Mouse (Mus musculus) CH12.LX (cell line): ENCODE results near the gene Zfp282. TPM values are rescaled to one million over a fixed set of nuclear protein-coding genes. Genes with fewer than 3 reads are reported as not detected.
A peak's percentile ranks its signal among the peaks of the same experiment; 100 is the strongest.

Experiments used
- DNase-seq: peaks from one replicate; pipeline ENCODE4 v3.0.0-alpha.2; 2013; ENCODE audit errors: extremely low read depth
- H3K27ac ChIP-seq: 2 replicates; pipeline ENCODE4 v1.5.1; 2012; ENCODE audit warnings: low read depth, mild to moderate bottlenecking, control low read depth, moderate library complexity; ENCODE audit not compliant: insufficient read depth
- H3K27me3 ChIP-seq: replicated peaks from 2 replicates; pipeline ENCODE3; 2012; ENCODE audit warnings: inconsistent platforms
- H3K36me3 ChIP-seq, 2 experiments: replicated peaks in 1 of 2; 2 replicates each; pipeline versions ENCODE3 to v1.6.1; 2012; ENCODE audit warnings: inconsistent platforms in 1 of 2, low read length in 1 of 2, mild to moderate bottlenecking in 1 of 2, mixed read lengths in 1 of 2, moderate library complexity in 1 of 2; ENCODE audit not compliant: control insufficient read depth in 1 of 2, insufficient read depth in 1 of 2
- H3K4me1 ChIP-seq, 2 experiments: 2 replicates each; pipeline ENCODE4 v1.6.1; 2012; ENCODE audit warnings: inconsistent platforms in 1 of 2, moderate library complexity in 1 of 2; ENCODE audit not compliant: insufficient read depth in 2 of 2, control insufficient read depth in 1 of 2
- H3K4me2 ChIP-seq: 2 replicates; pipeline ENCODE4 v1.6.1; 2012; ENCODE audit warnings: low read depth, mild to moderate bottlenecking, control low read depth; ENCODE audit not compliant: poor library complexity, insufficient read depth, severe bottlenecking
- H3K4me3 ChIP-seq, 3 experiments: fragments of 150-350 bp in 1 of 3; sonication (generic) in 1 of 3; replicated peaks in 1 of 3; 2 replicates each; pipeline versions ENCODE3 to v1.5.1; 2011 to 2012; ENCODE audit warnings: low read depth in 2 of 3, low read length in 2 of 3, mild to moderate bottlenecking in 2 of 3, moderate library complexity in 2 of 3, control low read depth in 1 of 3, improper control_type of control experiment in 1 of 3, inconsistent platforms in 1 of 3, mixed read lengths in 1 of 3; ENCODE audit not compliant: poor library complexity in 1 of 3
- H3K79me2 ChIP-seq: replicated peaks from 2 replicates; pipeline ENCODE4 v1.6.1; 2012; ENCODE audit warnings: mild to moderate bottlenecking, moderate library complexity; ENCODE audit not compliant: control insufficient read depth, poor library complexity, insufficient read depth, severe bottlenecking; ENCODE audit errors: extremely low read depth
- H3K9ac ChIP-seq: 2 replicates; pipeline ENCODE4 v1.6.1; 2012; ENCODE audit warnings: low read depth, mild to moderate bottlenecking, control low read depth, moderate library complexity; ENCODE audit not compliant: insufficient read depth
- H3K9me3 ChIP-seq: replicated peaks from 2 replicates; pipeline ENCODE3; 2012; ENCODE audit warnings: low read length, inconsistent platforms, mixed read lengths
- CHD2 ChIP-seq: IDR thresholded peaks from 2 replicates; pipeline ENCODE4 v1.6.1; 2011; ENCODE audit warnings: low read length, improper control_type of control experiment
- CTCF ChIP-seq, 2 experiments: IDR thresholded peaks in 1 of 2; conservative IDR thresholded peaks in 1 of 2; 2 replicates each; pipeline ENCODE4 v1.5.1; 2011 to 2012; ENCODE audit warnings: low read depth in 2 of 2, low read length in 2 of 2, improper control_type of control experiment in 1 of 2, inconsistent platforms in 1 of 2, mild to moderate bottlenecking in 1 of 2, moderate library complexity in 1 of 2
- E2F4 ChIP-seq: IDR thresholded peaks from 2 replicates; pipeline ENCODE4 v1.6.1; 2011; ENCODE audit warnings: low read depth, low read length, improper control_type of control experiment; ENCODE audit not compliant: insufficient replicate concordance
- ELF1 ChIP-seq: IDR thresholded peaks from 2 replicates; pipeline ENCODE4 v1.6.1; 2014; ENCODE audit warnings: low read depth, mild to moderate bottlenecking, inconsistent platforms, low read length, improper control_type of control experiment
- EP300 ChIP-seq: IDR thresholded peaks from 2 replicates; pipeline ENCODE4 v1.6.1; 2011; ENCODE audit warnings: low read length, improper control_type of control experiment
- ETS1 ChIP-seq: conservative IDR thresholded peaks from 2 replicates; pipeline ENCODE4 v1.6.1; 2012; ENCODE audit warnings: low read depth, mild to moderate bottlenecking, inconsistent platforms, low read length, improper control_type of control experiment, moderate library complexity
- HCFC1 ChIP-seq: IDR thresholded peaks from 2 replicates; pipeline ENCODE4 v1.6.1; 2012; ENCODE audit warnings: low read depth, mild to moderate bottlenecking, inconsistent platforms, low read length, improper control_type of control experiment
- IRF4 ChIP-seq: IDR thresholded peaks from 2 replicates; pipeline ENCODE4 v1.6.1; 2014; ENCODE audit warnings: low read depth, mild to moderate bottlenecking, inconsistent platforms, low read length, improper control_type of control experiment
- JUN ChIP-seq: IDR thresholded peaks from 2 replicates; pipeline ENCODE4 v1.6.1; 2011; ENCODE audit warnings: low read depth, mild to moderate bottlenecking, low read length, improper control_type of control experiment, moderate library complexity; ENCODE audit not compliant: insufficient read depth
- KAT2A ChIP-seq: IDR thresholded peaks from 2 replicates; pipeline ENCODE4 v1.6.1; 2012; ENCODE audit warnings: low read length, improper control_type of control experiment, inconsistent platforms; ENCODE audit not compliant: insufficient replicate concordance
- MAFK ChIP-seq: IDR thresholded peaks from 2 replicates; pipeline ENCODE4 v1.6.1; 2011; ENCODE audit warnings: low read length, improper control_type of control experiment; ENCODE audit not compliant: insufficient replicate concordance
- MEF2A ChIP-seq: IDR thresholded peaks from 2 replicates; pipeline ENCODE4 v1.6.1; 2014; ENCODE audit warnings: low read depth, mild to moderate bottlenecking, inconsistent platforms, low read length, improper control_type of control experiment, borderline replicate concordance
- MXI1 ChIP-seq: IDR thresholded peaks from 2 replicates; pipeline ENCODE4 v1.6.1; 2011; ENCODE audit warnings: mild to moderate bottlenecking, low read depth, low read length, improper control_type of control experiment
- MYC ChIP-seq: IDR thresholded peaks from 2 replicates; pipeline ENCODE4 v1.6.1; 2011; ENCODE audit warnings: low read depth, mild to moderate bottlenecking, improper control_type of control experiment, low read length
- PAX5 ChIP-seq: IDR thresholded peaks from 2 replicates; pipeline ENCODE4 v1.6.1; 2012; ENCODE audit warnings: low read length, inconsistent platforms, mixed read lengths
- POLR2A ChIP-seq: IDR thresholded peaks from 2 replicates; pipeline ENCODE4 v1.6.1; 2011; ENCODE audit warnings: low read depth, mild to moderate bottlenecking, improper control_type of control experiment, low read length
- RAD21 ChIP-seq: IDR thresholded peaks from 2 replicates; pipeline ENCODE4 v1.6.1; 2011; ENCODE audit warnings: low read depth, mild to moderate bottlenecking, low read length, improper control_type of control experiment, moderate library complexity
- RCOR1 ChIP-seq: conservative IDR thresholded peaks from 2 replicates; pipeline ENCODE4 v1.6.1; 2012; ENCODE audit warnings: low read depth, mild to moderate bottlenecking, inconsistent platforms, low read length, improper control_type of control experiment
- TBP ChIP-seq: conservative IDR thresholded peaks from 2 replicates; pipeline ENCODE4 v1.6.1; 2011; ENCODE audit warnings: low read depth, low read length, improper control_type of control experiment
- TCF12 ChIP-seq: IDR thresholded peaks from 2 replicates; pipeline ENCODE4 v1.6.1; 2014; ENCODE audit warnings: low read depth, mild to moderate bottlenecking, inconsistent platforms, low read length, improper control_type of control experiment
- UBTF ChIP-seq: IDR thresholded peaks from 2 replicates; pipeline ENCODE4 v1.6.1; 2012; ENCODE audit warnings: low read depth, mild to moderate bottlenecking, inconsistent platforms, low read length, improper control_type of control experiment, moderate library complexity
- USF1 ChIP-seq: IDR thresholded peaks from 2 replicates; pipeline ENCODE4 v1.6.1; 2014; ENCODE audit warnings: low read depth, mild to moderate bottlenecking, inconsistent platforms, low read length, improper control_type of control experiment
- USF2 ChIP-seq: conservative IDR thresholded peaks from 2 replicates; pipeline ENCODE4 v1.6.1; 2011; ENCODE audit warnings: low read depth, low read length, improper control_type of control experiment
- ZC3H11A ChIP-seq: IDR thresholded peaks from 2 replicates; pipeline ENCODE4 v1.6.1; 2012; ENCODE audit warnings: low read depth, mild to moderate bottlenecking, inconsistent platforms, low read length, improper control_type of control experiment
- ZKSCAN1 ChIP-seq: IDR thresholded peaks from 2 replicates; pipeline ENCODE4 v1.6.1; 2012; ENCODE audit warnings: low read depth, inconsistent platforms, low read length, improper control_type of control experiment, borderline replicate concordance
- ZMIZ1 ChIP-seq: IDR thresholded peaks from 2 replicates; pipeline ENCODE4 v1.6.1; 2012; ENCODE audit warnings: low read depth, mild to moderate bottlenecking, inconsistent platforms, low read length, improper control_type of control experiment
- ZNF384 ChIP-seq: IDR thresholded peaks from 2 replicates; pipeline ENCODE4 v1.6.1; 2012; ENCODE audit warnings: low read depth, low read length, improper control_type of control experiment, inconsistent platforms
- dilution Hi-C: fragments of 300-500 bp; cut with MboI; formaldehyde crosslinking; loops from 2 replicates; pipeline ENCODE4 v1.14.3; 2020; ENCODE audit warnings: low sequenced_read_pairs; ENCODE audit not compliant: extremely low pct_unique_long_range_greater_than_20kb, extremely low pct_ligation_motif_present
- in situ Hi-C: fragments of 300-500 bp; cut with MboI; formaldehyde crosslinking; loops from 3 replicates; pipeline ENCODE4 v1.14.3; 2019; ENCODE audit warnings: low sequenced_read_pairs, low pct_ligation_motif_present, low pct_unique_long_range_greater_than_20kb, mixed read lengths
- polyA plus RNA-seq: library from polyadenylated mRNA; unstranded; fragments of >175 nt; gene quantifications from 2 replicates; pipeline ENCODE4 v1.2.1, GENCODE M21; 2012; ENCODE audit warnings: low read depth; ENCODE audit not compliant: insufficient read length
- total RNA-seq, 2 experiments: library from RNA; depleted of rRNA; stranded (reverse); fragments of 300-350 nt in 1 of 2; fragments of >200 nt in 1 of 2; gene quantifications; 2 replicates each; pipeline ENCODE4 v1.2.3; 2012 to 2014

Gene Zfp282
- total and polyA plus RNA-seq, 3 experiments = 10.9 to 15.0 (median 14.7) TPM

- peak; percentile 76 for TF ChIP-seq ELF1
- TF ChIP-seq TCF12 = peak; percentile 86
- TF ChIP-seq USF2 = no peak
- TF ChIP-seq POLR2A = peak; percentile 68
- TF ChIP-seq E2F4 = no peak
- peak; percentile 66; the same call in 1 of the 2 replicates for TF ChIP-seq ZMIZ1
- peak; percentile 45 for TF ChIP-seq RAD21
- no peak for TF ChIP-seq MYC
- peak; percentile 91 for TF ChIP-seq UBTF
- no peak for TF ChIP-seq TBP
- TF ChIP-seq RCOR1 = no peak
- peak; percentile 45; the same call in 1 of the 2 replicates for TF ChIP-seq ZNF384
- peak; percentile 67; the same call in 1 of the 2 replicates for TF ChIP-seq CHD2
- peak; percentile 84 for TF ChIP-seq IRF4
- TF ChIP-seq USF1 = no peak
- TF ChIP-seq, all 38 proteins: peak for 22
Measured at GRCm38 (mm10) chr6:47835482-47835983, 41.5 kb upstream of the Zfp282 start, which contains the start of gene Zfp398 (continued).

DNA sequence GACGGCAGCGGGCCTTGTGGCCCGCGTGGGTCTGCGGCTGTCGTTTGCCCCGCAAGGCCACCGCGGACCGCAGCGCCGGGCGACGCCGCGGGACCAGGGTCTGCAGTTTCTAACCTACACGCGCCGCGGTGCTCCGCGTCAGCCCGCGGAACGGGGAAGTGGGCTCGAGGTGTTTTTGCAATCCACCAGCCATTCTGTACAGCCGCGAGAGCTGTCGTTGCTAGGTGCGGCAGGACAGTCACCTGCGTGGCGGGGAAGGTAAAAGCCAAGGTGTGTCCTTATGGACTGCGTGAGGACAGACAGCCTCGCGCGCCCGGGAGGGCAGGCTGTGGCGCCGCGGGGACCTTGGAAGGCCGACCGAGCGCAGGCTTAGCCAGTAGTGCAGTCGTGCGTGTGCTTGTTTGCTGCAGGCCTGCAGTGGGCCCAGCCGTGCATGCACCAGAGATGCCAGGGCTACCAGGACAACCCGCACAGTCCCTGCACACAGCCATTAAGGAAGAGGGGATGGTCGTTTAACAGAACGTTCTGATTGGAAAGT, 41.0 kb upstream of the Zfp282 start:
- peaks cover 0 to 14% of the 10 kb centered on the region in 2 experiments; a peak in 3 of 4 replicates for H3K4me1 ChIP-seq
- H3K9ac ChIP-seq = peak overlapping the region; percentile 80
- H3K27me3 ChIP-seq = no peaks in the 10 kb centered on the region
- peak overlapping the region; percentile 48 for H3K4me2 ChIP-seq
- TF ChIP-seq ZKSCAN1 = no peak
- peak; percentile 58 for TF ChIP-seq MXI1
- no peak for TF ChIP-seq MAFK
- no peak for TF ChIP-seq RCOR1
- DNase-seq = peak; percentile 51
- H3K27ac ChIP-seq = peak overlapping the region; percentile 89
- in situ Hi-C loops (no loop called here), dilution Hi-C loops (no loop called here)
- H3K9me3 ChIP-seq = no peaks in the 10 kb centered on the region
- H3K79me2 ChIP-seq = peaks cover 7% of the 10 kb centered on the region; the same call in 1 of the 2 replicates
- peak overlapping the region; percentile 91 to 99 (median 98) for H3K4me3 ChIP-seq
- H3K36me3 ChIP-seq = peaks cover 7 to 11% of the 10 kb centered on the region in 2 experiments

GRCm38 (mm10) chr6:47837630-47838029, 39.4 kb upstream of the Zfp282 start:
- H3K4me1 ChIP-seq = peaks cover 0 to 14% of the 10 kb centered on the region in 2 experiments; a peak in 3 of 4 replicates
- in situ Hi-C loops = no loop called here

More at GRCm38 (mm10) chr6:47837630-47838029, 39.4 kb upstream of the Zfp282 start:
- peaks cover 12 to 17% of the 10 kb centered on the region in 2 experiments for H3K36me3 ChIP-seq
- H3K27ac ChIP-seq = no peak overlapping the region
- no peaks in the 10 kb centered on the region for H3K27me3 ChIP-seq
- H3K9me3 ChIP-seq = no peaks in the 10 kb centered on the region
- H3K4me2 ChIP-seq = no peak overlapping the region
- H3K9ac ChIP-seq = no peak overlapping the region
- DNase-seq = no peak
- peaks cover 7% of the 10 kb centered on the region; the same call in 1 of the 2 replicates for H3K79me2 ChIP-seq
- H3K4me3 ChIP-seq = no peak overlapping the region
- TF ChIP-seq ZC3H11A = no peak
- TF ChIP-seq USF1 = no peak
- no peak for TF ChIP-seq MYC
- TF ChIP-seq POLR2A = no peak
- TF ChIP-seq TBP = no peak
- no peak for TF ChIP-seq HCFC1
- no peak for TF ChIP-seq MEF2A
- TF ChIP-seq PAX5 = no peak
- TF ChIP-seq KAT2A = no peak
- no peak for TF ChIP-seq MXI1
- TF ChIP-seq EP300 = no peak
- TF ChIP-seq ZNF384 = no peak
- no peak for TF ChIP-seq E2F4
- no peak for TF ChIP-seq ETS1
- TF ChIP-seq CTCF (conservative IDR thresholded peaks at IDR 0.05 in 1 of 2, IDR thresholded peaks at IDR 0.05 in 1 of 2; ENCODE audit: low read depth in 2 of 2, low read length in 2 of 2) = no peak
- no peak for TF ChIP-seq IRF4
- TF ChIP-seq USF2 = no peak
- TF ChIP-seq JUN = no peak
- no peak for TF ChIP-seq RCOR1
- dilution Hi-C loops = no loop called here
